Mouse (Mus musculus): Measurements from ENCODE around the gene Poll.

GRCm38 (mm10) chr19:45560153-45560890, at the start of gene Poll, which contains the start of gene Gm17018:
- TF ChIP-seq CTCF (IDR thresholded peaks at IDR 0.05; ENCODE audit: extremely low read depth, insufficient read depth, insufficient read length, insufficient replicate concordance) (no peak), POLR2A (IDR thresholded peaks at IDR 0.05; ENCODE audit: low read depth, low read length) (no peak)

All from spleen, adult 2 months (tissue).